Mouse (Mus musculus) intestine, postnatal 0 days (tissue): Measurements from ENCODE around the gene Smox. TPM values are rescaled to one million over a fixed set of nuclear protein-coding genes. Genes with fewer than 3 reads are reported as not detected.

Source experiments
- ATAC-seq: fragments of 200-750 bp; cut with Nextera tagmentation; 2 replicates; pipeline ENCODE4 v1.8.0; 2017; ENCODE audit warnings: mild to moderate bottlenecking, moderate TSS enrichment, moderate library complexity
- H3K27ac ChIP-seq: fragments of 300-500 bp; sonication (generic); 2 replicates; pipeline ENCODE4 v1.5.1; 2014; ENCODE audit warnings: mild to moderate bottlenecking, low read depth, low read length, moderate library complexity
- H3K27me3 ChIP-seq: fragments of 300-500 bp; sonication (generic); replicated peaks from 2 replicates; pipeline ENCODE4 v1.6.1; 2014; ENCODE audit warnings: low read length, mixed read lengths; ENCODE audit not compliant: control insufficient read depth, insufficient read depth
- H3K36me3 ChIP-seq: fragments of 300-500 bp; sonication (generic); 2 replicates; pipeline ENCODE4 v1.6.1; 2014; ENCODE audit warnings: mild to moderate bottlenecking, moderate library complexity; ENCODE audit not compliant: control insufficient read depth, insufficient read depth
- H3K4me1 ChIP-seq: fragments of 300-500 bp; sonication (generic); replicated peaks from 2 replicates; pipeline ENCODE4 v1.6.1; 2014; ENCODE audit warnings: antibody characterized with exemption, low read length, mixed read lengths; ENCODE audit not compliant: control insufficient read depth, insufficient read depth
- H3K4me2 ChIP-seq: fragments of 300-500 bp; sonication (generic); replicated peaks from 2 replicates; pipeline ENCODE4 v1.6.1; 2014; ENCODE audit warnings: low read depth, mild to moderate bottlenecking, moderate library complexity
- H3K4me3 ChIP-seq: fragments of 300-500 bp; sonication (generic); 2 replicates; pipeline ENCODE4 v1.5.1; 2014; ENCODE audit warnings: low read depth, low read length
- H3K9ac ChIP-seq: fragments of 300-500 bp; sonication (generic); 2 replicates; pipeline ENCODE4 v1.6.1; 2014; ENCODE audit warnings: mild to moderate bottlenecking, low read depth, low read length
- H3K9me3 ChIP-seq: fragments of 300-500 bp; sonication (generic); 2 replicates; pipeline ENCODE4 v1.6.1; 2016; ENCODE audit warnings: mixed run types; ENCODE audit not compliant: control insufficient read depth
- CTCF ChIP-seq: sonication (generic); IDR thresholded peaks from 2 replicates; pipeline ENCODE4 v1.5.1; 2016; ENCODE audit warnings: low read depth, mild to moderate bottlenecking, control low read depth, antibody characterized with exemption, moderate library complexity
- WGBS: fragments of 180-500 bp; shearing (Covaris S2); extraction: QIAGEN DNeasy Blood & Tissue Kit; methylation state at CpG from one replicate; pipeline ENCODE4 v1.1.7; 2014; 5-methylcytosine and 5-hydroxymethylcytosine counted together
- polyA plus RNA-seq: library from polyadenylated mRNA; unstranded; fragments of >200 nt; fragmentation: Nextera tagmentation; extraction: Ambion mirVana; gene quantifications from 2 replicates; pipeline ENCODE4 v1.2.1, GENCODE M21; 2015

The Smox gene
- polyA plus RNA-seq, 1 experiment from 2014 or later: 19.9 TPM

DNA sequence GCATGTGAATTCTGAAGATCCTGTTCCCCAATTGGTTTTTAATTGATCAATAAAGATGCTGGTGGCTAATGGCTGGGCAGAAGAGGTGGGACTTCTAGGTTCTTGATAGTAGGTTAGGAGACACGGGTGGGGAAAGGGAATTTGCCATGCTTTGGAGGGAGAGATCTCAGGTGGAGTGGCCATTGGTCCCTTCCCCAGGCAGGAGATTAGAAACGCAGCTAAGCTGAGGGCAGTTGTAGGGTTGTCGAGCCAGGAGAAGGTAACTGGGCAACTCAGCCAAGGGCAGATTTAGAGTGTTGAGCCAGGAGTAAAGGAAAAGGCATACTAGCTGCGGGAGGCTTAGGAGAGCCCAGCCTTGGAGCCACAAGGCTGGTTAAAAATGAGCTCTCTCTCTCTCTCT, 3.0 kb upstream of the Smox start:
- WGBS: 81% methylated on average over 4 of the region's 4 CpGs

DNA sequence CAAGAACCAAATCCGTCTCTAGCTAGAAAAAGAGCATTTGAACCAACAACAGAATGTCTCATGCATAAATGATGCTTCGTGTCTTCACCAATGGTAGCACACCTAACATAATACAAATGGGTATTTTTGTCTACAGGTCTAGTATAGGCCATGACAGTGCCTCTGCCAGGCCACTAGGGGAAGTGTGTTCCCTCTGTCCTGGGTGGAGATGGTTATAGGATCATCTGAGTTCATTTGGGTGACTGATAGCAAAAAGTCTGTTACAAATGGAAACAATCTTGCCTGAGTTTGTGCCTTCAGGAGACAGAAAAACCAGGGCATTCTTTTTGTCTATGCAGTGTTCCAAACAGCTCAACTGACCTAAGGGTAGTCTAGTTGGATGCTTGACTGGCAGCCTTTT, 2.4 kb upstream of the Smox start:
- Histone ChIP-seq H3K4me3 (no peak overlapping the region), H3K27me3 (no peaks in the 10 kb centered on the region), H3K36me3 (no peaks in the 10 kb centered on the region), H3K4me2 (no peak overlapping the region), H3K4me1 (0 out of 2 replicates have a peak, but pooled peaks cover 6% of the 10 kb centered on the region), H3K9ac (no peak overlapping the region), H3K9me3 (no peaks in the 10 kb centered on the region), H3K27ac (no peak overlapping the region)
- 85% methylated on average over 2 of the region's 2 CpGs for WGBS
- peak; percentile 64 for TF ChIP-seq CTCF
- no peak for ATAC-seq

More for the DNA sequence above, 3.0 kb upstream of the Smox start:
- TF ChIP-seq CTCF: no peak
- Histone ChIP-seq H3K36me3 (no peaks in the 10 kb centered on the region), H3K4me1 (0 out of 2 replicates have a peak, but pooled peaks cover 6% of the 10 kb centered on the region), H3K4me2 (no peak overlapping the region), H3K4me3 (no peak overlapping the region), H3K9ac (no peak overlapping the region), H3K9me3 (no peaks in the 10 kb centered on the region), H3K27ac (no peak overlapping the region), H3K27me3 (no peaks in the 10 kb centered on the region)
- ATAC-seq: no peak

DNA sequence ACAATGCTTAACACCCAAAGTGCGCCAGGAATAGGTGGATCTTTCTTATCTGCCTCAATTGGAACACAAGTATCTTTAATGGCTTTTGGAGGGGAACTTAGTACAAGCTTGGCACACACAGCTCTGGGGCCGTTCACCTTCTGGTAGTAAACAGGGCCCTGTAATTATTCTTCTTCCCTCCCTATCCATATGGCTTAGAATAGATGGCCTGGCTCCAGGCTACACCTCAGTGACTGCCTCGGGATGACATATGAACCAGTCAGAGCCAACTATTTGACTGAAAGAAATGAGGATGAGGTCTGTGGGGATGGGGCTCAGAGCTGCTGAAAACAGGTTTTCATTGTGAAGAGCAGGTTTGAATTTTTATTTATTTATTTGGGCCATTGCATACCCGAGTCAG, 1.7 kb upstream of the Smox start:
- 61% methylated on average over 4 of the region's 4 CpGs for WGBS
- no peak for ATAC-seq
- H3K9me3 ChIP-seq: no peaks in the 10 kb centered on the region
- 0 out of 2 replicates have a peak, but pooled peaks cover 6% of the 10 kb centered on the region for H3K4me1 ChIP-seq
- no peak overlapping the region for H3K27ac ChIP-seq
- H3K27me3 ChIP-seq: no peaks in the 10 kb centered on the region
- H3K4me2 ChIP-seq: no peak overlapping the region
- TF ChIP-seq CTCF: no peak
- H3K4me3 ChIP-seq: no peak overlapping the region
- no peak overlapping the region for H3K9ac ChIP-seq
- H3K36me3 ChIP-seq: no peaks in the 10 kb centered on the region

DNA sequence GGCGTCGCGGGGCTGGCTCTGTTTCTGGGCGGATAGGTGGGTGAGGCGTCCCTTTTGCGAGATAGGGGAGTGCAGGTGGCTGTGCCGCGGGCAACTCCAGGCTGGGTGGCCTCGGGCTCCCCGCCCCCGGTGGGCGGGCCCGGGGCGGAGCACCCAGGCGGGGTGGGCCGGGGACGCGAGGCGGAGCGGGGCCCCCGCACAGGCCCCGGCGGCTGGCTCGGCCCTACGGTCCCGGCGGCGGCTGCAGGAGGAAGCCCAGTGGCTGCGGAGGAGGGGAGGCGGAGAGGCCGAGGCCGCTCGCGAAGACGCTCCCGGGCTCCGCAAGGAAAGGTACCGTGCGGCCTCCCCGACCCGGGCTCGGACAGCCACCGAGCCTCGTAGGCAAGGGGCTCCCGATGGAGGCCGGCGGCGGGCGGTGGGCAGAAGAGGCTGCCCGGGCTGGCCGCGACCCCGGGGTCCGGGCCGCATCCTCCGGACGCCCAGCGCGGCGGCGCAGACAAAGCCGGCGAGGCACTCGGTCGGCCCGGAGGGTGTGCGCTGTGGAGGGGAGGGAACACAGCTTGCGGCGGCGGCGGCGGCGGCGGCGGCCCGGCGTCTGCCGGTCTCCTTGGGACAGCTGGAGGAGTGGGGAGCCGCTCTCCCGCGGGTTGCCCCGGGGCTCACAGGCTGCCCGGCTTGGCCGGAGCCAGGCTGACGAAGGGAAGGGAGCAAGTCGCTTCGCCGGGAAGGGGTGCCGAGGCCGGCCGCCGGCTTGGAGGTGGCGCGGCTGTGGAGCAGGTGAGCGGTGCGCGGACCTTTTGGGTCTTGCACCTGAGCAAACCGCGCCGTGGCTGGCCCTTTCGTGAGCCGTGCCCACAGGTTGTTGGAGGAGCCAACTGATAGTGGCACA, 655 bp downstream of the Smox start:
- 0 out of 2 replicates have a peak, but pooled peaks cover 6% of the 10 kb centered on the region for H3K4me1 ChIP-seq
- no peaks in the 10 kb centered on the region for H3K9me3 ChIP-seq
- H3K27ac ChIP-seq: peak overlapping the region; percentile 80
- peak overlapping the region; percentile 83 for H3K4me3 ChIP-seq
- WGBS: under 1% methylated on average over 82 of the region's 102 CpGs
- no peak for TF ChIP-seq CTCF
- H3K27me3 ChIP-seq: no peaks in the 10 kb centered on the region
- no peaks in the 10 kb centered on the region for H3K36me3 ChIP-seq
- peak overlapping the region; percentile 84 for H3K9ac ChIP-seq
- peak overlapping the region; percentile 98 for H3K4me2 ChIP-seq
- peak; percentile 89 for ATAC-seq

DNA sequence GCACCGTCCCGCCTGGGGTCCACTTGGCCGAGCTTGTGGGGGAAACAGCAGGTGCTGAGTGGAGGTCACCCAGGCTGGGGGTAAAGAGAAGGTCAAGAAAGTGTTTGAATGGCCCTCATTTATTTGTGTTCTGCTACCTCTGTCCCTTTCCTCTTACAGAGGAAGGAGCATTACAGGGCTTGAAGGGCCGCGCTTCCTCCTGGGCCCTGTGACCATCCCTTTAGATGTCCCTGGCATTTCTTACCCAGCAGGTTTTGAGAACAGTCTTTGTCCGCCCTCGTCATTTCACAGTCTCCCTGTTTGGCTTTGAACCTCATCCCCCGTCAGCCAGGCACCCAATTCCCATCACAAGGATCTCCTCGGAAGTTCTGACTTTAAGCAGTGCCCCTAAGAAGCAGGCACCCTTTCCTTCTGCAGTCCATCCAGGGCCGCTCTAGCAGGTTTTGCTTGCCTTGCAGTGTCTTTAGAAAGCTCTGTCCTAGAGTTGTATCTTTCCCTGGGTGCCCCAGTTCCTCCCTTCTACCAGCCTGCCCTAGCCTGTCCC, 1.4 kb downstream of the Smox start:
- H3K27ac ChIP-seq: no peak overlapping the region
- peak overlapping the region; percentile 98 for H3K4me2 ChIP-seq
- peak overlapping the region; percentile 84 for H3K9ac ChIP-seq
- H3K9me3 ChIP-seq: no peaks in the 10 kb centered on the region
- no peaks in the 10 kb centered on the region for H3K36me3 ChIP-seq
- H3K4me1 ChIP-seq: 0 out of 2 replicates have a peak, but pooled peaks cover 6% of the 10 kb centered on the region
- ATAC-seq: no peak
- H3K4me3 ChIP-seq: peak overlapping the region; percentile 83
- no peak for TF ChIP-seq CTCF
- H3K27me3 ChIP-seq: no peaks in the 10 kb centered on the region
- WGBS: 28% methylated on average over 10 of the region's 10 CpGs

DNA sequence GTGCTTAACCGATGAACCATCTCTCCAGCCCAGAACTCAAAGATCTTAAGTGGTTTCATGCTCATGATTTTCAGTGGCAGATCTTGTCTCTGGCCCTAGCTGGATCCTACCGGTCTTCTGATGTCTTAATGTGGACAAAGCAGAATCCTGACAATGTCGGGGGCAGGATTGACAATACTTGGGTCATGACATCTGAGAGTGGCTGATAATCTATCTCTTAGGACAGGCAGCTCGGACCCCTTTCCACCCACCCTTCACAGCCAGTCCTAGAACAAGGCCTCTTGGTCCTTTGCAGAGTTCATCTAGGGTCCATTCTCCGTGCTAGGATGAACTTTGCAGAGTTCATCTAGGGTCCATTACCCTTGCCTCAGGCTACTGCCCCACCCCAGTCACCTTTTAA, 2.1 kb downstream of the Smox start:
- no peaks in the 10 kb centered on the region for H3K9me3 ChIP-seq
- H3K27ac ChIP-seq: no peak overlapping the region
- H3K36me3 ChIP-seq: no peaks in the 10 kb centered on the region
- no peaks in the 10 kb centered on the region for H3K27me3 ChIP-seq
- H3K4me1 ChIP-seq: 0 out of 2 replicates have a peak, but pooled peaks cover 6% of the 10 kb centered on the region
- WGBS: 70% methylated on average over 5 of the region's 5 CpGs
- peak overlapping the region; percentile 98; the same call in 1 of the 2 replicates for H3K4me2 ChIP-seq
- H3K9ac ChIP-seq: no peak overlapping the region
- no peak overlapping the region for H3K4me3 ChIP-seq
- no peak for ATAC-seq
- TF ChIP-seq CTCF: no peak
